ENCODE assay signal across 28 mouse cellular contexts in genomic region chr3:112384641-112385040, GRCm38 (mm10).
"Had no signal": no experiment of that assay in that cellular context is flagged by ENCODE, and none has a peak within 500 bp of the region (broad histone marks: within the 10 kb centered on the region; RNA-seq: fewer than 3 reads in every experiment).

No protein-coding gene starts in this region.

- H3K27me3 ChIP-seq: heart, embryonic 12.5 days; heart, embryonic 13.5 days; heart, embryonic 15.5 days; hindbrain, embryonic 12.5 days; hindbrain, embryonic 13.5 days; hindbrain, embryonic 15.5 days; intestine, embryonic 15.5 days; kidney, embryonic 15.5 days had no signal

- DNase-seq: heart, postnatal 10 days; heart, postnatal 14 days; heart, postnatal 36 days; heart, postnatal 4 days; kidney, adult 11 months; kidney, adult 18-20 months; kidney, adult 2 months; kidney, adult 8-10 months; kidney, adult 9 months; kidney, postnatal 14 days; kidney, postnatal 25 days; kidney, postnatal 4 days; layer of hippocampus, adult 9-11 months; layer of hippocampus, postnatal 36 days had no signal

- H3K4me1 ChIP-seq: heart, embryonic 12.5 days; heart, embryonic 13.5 days; heart, embryonic 15.5 days; hindbrain, embryonic 10.5 days; hindbrain, embryonic 12.5 days; hindbrain, embryonic 13.5 days; hindbrain, embryonic 15.5 days; intestine, embryonic 15.5 days; kidney, embryonic 15.5 days had no signal

- H3K9me3 ChIP-seq: heart, embryonic 12.5 days; heart, embryonic 13.5 days; heart, embryonic 15.5 days; hindbrain, embryonic 10.5 days; hindbrain, embryonic 12.5 days; hindbrain, embryonic 13.5 days; hindbrain, embryonic 15.5 days; intestine, embryonic 15.5 days; kidney, embryonic 15.5 days had no signal

- H3K4me3 ChIP-seq: heart, embryonic 12.5 days; heart, embryonic 13.5 days; heart, embryonic 15.5 days; hindbrain, embryonic 10.5 days; hindbrain, embryonic 12.5 days; hindbrain, embryonic 13.5 days; hindbrain, embryonic 15.5 days; intestine, embryonic 15.5 days; kidney, embryonic 15.5 days; layer of hippocampus, adult 2 months; left cerebral cortex, adult 2 months had no signal

- H3K36me3 ChIP-seq: heart, embryonic 12.5 days; heart, embryonic 13.5 days; heart, embryonic 15.5 days; hindbrain, embryonic 10.5 days; hindbrain, embryonic 12.5 days; hindbrain, embryonic 13.5 days; hindbrain, embryonic 15.5 days; intestine, embryonic 15.5 days; kidney, embryonic 15.5 days had no signal

- H3K27ac ChIP-seq: heart, embryonic 13.5 days; heart, embryonic 15.5 days; hindbrain, embryonic 10.5 days; hindbrain, embryonic 12.5 days; hindbrain, embryonic 13.5 days; hindbrain, embryonic 14.5 days; hindbrain, embryonic 15.5 days; hindbrain, postnatal 0 days; intestine, embryonic 15.5 days; kidney, embryonic 15.5 days; kidney, postnatal 0 days; layer of hippocampus, adult 2 months; left cerebral cortex, adult 2 months had no signal
